Mouse (Mus musculus) small intestine, adult 2 months (tissue): ENCODE results near the gene Bcl2.

Source experiments
- CTCF ChIP-seq: fragments of 200-500 bp; IDR thresholded peaks from 2 replicates; pipeline ENCODE4 v1.5.1; 2012; ENCODE audit warnings: low read depth, mild to moderate bottlenecking, control low read depth, inconsistent platforms, low read length, moderate library complexity, mixed read lengths; ENCODE audit not compliant: insufficient replicate concordance, insufficient read length; ENCODE audit errors: extremely low read depth
- POLR2A ChIP-seq: fragments of 200-500 bp; IDR thresholded peaks from 2 replicates; pipeline ENCODE4 v1.6.1; 2012; ENCODE audit warnings: low read depth, mild to moderate bottlenecking, control low read depth, inconsistent platforms, low read length, moderate library complexity

DNA sequence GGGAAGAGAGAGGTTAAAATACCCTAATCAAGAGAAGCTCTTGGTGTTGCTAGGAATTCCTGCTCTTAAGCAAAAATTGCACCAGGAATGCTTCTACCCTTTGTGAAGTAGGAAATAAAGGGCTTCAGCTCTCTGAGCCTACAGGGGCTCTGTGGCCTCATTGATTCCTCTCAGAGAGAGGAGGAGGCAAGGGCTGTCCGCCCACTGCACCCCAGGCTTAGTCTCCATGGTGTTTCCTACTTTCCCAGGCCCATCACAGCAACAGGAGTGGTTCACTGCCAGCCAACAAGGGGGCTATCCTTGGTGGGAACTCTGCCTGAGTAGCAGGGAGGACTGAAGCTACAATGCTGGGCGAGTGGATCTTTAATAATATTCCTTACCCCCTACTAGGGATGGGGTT lies 129.2 kb downstream of the Bcl2 start:
- no peak for TF ChIP-seq CTCF
- TF ChIP-seq POLR2A, result no peak
